Mouse (Mus musculus) stomach, postnatal 0 days (tissue): ENCODE measurements at regions not wholly inside any gene's neighbourhood (a gene's known extent, or its start where the extent isn't known, plus 50 kb on each side); places are given as distances from the start of the nearest gene placed in this dataset.

Experiments
- CTCF ChIP-seq: IDR thresholded peaks from 2 replicates; pipeline ENCODE4 v1.5.1; 2016; ENCODE audit warnings: antibody characterized with exemption, low read depth, mild to moderate bottlenecking, moderate library complexity
- EP300 ChIP-seq: optimal IDR thresholded peaks from 2 replicates; pipeline ENCODE3; 2016; ENCODE audit warnings: antibody characterized with exemption

GRCm38 (mm10) chr14:120150589-120150988 lies 108.4 kb upstream of the Oxgr1 start:
- TF ChIP-seq CTCF (no peak), EP300 (no peak)
